Mouse (Mus musculus): ENCODE measurements around the gene Orai1. TPM values are rescaled to one million over a fixed set of nuclear protein-coding genes. Genes with fewer than 3 reads are reported as not detected.

Orai1 gene
- total RNA-seq, 4 experiments from 2014 or later: 27.8 to 35.0 (median 29.8) TPM

- no peak for DNase-seq (ENCODE audit: low spot score in 2 of 2)
Measured at GRCm38 (mm10) chr5:123064207-123064606, 49.3 kb downstream of the Orai1 start.

DNA sequence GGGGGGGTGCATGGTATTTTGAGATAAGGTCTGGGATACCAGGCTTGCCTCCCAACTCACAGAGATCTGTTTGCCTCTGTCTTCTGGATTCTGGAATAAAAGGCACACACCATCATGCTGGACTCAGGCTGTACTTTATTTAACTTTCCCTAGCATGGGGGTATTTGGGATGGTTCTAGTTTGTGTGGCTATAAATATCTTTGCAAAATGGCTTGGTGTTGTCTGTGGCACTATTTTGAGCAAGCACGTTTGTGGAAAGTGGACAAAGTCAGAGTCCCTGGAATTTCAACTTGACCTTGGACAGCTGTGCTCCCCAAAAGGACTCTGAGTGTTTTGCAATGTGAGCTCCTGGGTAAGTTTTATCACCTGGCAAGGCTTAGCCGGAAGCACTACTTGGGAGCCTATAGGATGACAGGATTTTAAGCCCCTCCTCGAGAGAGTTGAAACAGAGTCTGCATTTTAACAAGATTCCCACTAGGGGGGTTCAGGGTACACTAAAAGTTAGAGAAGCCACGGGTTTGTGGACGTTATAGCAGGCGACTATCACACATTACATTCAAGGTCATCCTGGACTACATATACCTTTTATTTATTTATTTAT is 52.6 kb downstream of the Orai1 start:
- no peak for DNase-seq (ENCODE audit: low spot score in 2 of 2)

- no peak for DNase-seq (ENCODE audit: low spot score in 2 of 2)
Measured at GRCm38 (mm10) chr5:123068115-123068514, 53.2 kb downstream of the Orai1 start, which contains the start of gene Tmem120b. Gene Tmem120b, plus strand, starts transcription at chr5:123068415.

DNA sequence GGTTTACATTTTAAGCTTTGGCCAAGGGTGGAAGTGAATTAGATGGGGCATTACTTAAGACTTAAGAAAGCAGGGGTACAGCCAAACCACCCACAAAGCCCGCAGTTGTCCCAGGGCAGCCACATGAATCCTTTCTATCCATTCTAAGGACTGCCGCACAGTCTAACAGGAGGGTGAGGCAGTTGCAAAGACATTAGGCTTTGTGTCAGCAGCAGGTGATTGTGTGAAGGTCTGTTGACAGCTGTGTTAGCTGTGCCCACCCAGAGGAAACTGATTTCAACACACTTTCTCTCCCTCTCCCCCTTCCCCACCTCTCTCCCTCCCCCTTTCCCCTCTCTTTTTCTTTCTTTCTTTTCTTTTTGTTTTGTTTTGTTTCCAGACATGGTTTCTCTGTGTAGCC is 53.8 kb downstream of the Orai1 start:
- DNase-seq (ENCODE audit: low spot score in 2 of 2): no peak

DNA sequence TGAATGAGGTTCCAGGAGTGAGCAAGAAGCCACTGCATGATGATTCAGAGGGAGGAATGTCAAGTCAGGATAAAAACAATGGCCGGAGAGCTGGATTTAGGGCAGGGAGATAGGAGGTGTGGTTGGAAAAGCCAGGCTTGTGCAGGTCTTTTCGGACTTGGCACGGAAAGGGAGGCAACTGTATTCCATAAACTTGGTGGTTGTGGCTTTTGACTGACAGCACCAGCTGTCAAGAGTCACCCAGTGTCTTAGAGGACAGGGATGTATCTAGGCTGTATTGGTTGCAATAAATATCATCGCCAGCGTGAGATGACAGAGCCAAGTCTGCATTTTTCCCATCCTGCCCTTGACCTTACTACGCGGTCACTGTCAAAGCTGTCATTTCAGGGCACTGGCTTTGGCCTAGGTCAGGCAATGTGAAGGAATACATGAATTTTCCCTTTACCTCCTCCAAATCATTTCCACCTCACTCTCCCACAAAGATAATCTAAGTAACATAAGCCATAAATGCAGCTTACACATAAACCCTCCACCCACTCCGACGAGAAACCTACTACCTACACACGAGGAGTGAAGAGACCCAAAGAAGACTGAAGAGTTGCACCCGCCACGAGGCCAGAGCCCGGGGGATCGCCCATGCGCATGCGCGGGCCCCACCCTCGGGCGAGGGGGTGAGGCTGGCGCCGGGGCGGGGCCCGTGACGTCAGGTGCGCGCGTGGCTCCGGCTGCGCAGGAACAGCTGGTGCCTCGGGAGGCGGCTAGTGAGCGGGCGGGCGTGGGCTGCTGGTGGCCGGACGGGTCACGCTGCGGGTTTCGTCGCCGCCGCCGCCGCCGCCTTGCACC is 60.9 kb downstream of the Orai1 start:
- DNase-seq (ENCODE audit: low spot score in 2 of 2): peak; percentile 91 to 93

DNA sequence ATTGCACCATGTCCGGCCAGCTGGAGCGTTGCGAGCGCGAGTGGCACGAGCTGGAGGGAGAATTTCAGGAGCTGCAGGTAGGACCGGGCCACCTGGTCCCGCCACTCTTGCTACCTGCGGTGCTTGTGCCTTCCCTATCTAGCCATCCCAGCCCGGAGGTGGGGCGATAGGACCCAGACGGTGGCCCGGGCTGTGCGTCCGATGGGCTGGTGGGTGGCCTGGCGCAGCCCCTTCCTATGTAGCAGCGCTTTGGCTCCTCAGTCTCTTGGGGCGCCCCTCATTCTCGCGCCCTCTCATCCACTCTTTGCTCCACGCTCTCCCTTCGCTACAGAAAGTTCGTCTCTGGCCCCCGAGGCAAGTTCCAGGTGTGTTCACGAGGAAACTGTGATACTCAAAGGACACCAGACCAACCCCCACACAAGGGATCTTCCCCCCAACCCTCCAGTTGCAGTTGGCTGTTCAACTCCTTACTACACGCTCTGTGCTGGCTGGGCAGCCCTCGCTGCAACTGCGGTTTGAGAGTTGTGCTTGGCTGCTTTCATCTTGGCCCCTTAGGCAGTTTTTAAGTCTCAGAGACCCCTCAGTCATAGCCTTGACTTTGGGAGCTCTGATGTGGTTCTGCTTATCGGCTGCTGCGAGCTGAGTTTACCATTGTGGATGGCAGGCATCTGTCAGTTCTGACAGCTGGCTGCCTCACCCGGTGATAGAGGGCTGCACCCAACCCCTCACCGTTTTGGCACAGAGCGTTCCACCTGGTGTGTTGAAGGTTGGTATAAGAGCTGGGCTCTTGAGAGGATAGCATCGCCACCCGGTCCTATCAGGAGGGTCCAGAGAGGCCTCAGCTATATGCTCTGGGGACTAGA is 61.8 kb downstream of the Orai1 start:
- peak in 1 of 2 experiments; percentile 23 for DNase-seq (ENCODE audit: low spot score in 2 of 2)

- no peak for DNase-seq (ENCODE audit: low spot score in 2 of 2)
Measured at GRCm38 (mm10) chr5:123079568-123079967, 64.7 kb downstream of the Orai1 start.

DNA sequence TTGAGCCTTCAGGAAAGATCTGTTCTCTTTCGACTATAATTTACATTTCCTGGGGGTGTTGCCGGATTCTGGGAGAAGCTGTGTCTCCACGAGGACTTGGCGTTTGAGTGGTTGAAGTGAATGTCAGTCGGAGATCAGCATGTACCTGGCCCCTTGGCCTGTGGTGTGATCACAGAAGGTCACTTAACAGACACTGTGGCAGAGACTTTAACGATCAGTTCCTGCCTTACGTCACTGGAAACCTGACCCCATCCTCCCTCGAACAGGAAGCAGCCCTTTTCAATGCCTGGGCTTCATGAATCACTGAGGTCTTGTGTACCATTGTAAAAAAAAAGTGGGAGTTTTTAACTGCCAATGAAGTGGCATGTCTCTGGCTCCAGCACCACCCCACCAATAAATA is 65.2 kb downstream of the Orai1 start:
- DNase-seq (ENCODE audit: low spot score in 2 of 2): no peak

Other genes with a start within 250 kb of the Orai1 start
- 1 to 10 TPM; 2.0 to 3.4 (median 3.1) TPM for gene Camkk2, start 235.7 kb upstream of the Orai1 start, total RNA-seq (2022)
- gene Anapc5, start 193.7 kb upstream of the Orai1 start, total RNA-seq (2022): 100 to 1,000 TPM; 504 to 612 (median 591) TPM
- gene Rnf34, start 165.0 kb upstream of the Orai1 start, total RNA-seq (2022): 10 to 100 TPM; 19.5 to 28.2 (median 20.1) TPM
- gene Kdm2b, start 25.3 kb upstream of the Orai1 start, total RNA-seq (2022): 10 to 100 TPM; 11.1 to 15.6 (median 13.1) TPM
- gene Morn3, start 31.9 kb downstream of the Orai1 start, total RNA-seq (2022): not detected
- 10 to 100 TPM; 15.7 to 18.3 (median 17.0) TPM for gene Tmem120b, start 53.3 kb downstream of the Orai1 start, total RNA-seq (2022)
- gene Rhof, start 117.6 kb downstream of the Orai1 start, total RNA-seq (2022): under 1 TPM in 3 of 4 experiments, not detected in 1; 0.24 to 0.36 (median 0.36) TPM
- gene Setd1b, start 127.1 kb downstream of the Orai1 start, total RNA-seq (2022): 10 to 100 TPM in 3 of 4 experiments, 1 to 10 TPM in 1; 8.0 to 10.8 (median 10.5) TPM
- 10 to 100 TPM; 11.4 to 12.8 (median 12.3) TPM for gene Psmd9, start 154.3 kb downstream of the Orai1 start, total RNA-seq (2022)
- 1 to 10 TPM in 1 of 4 experiments, not detected in 3; 1.3 TPM for gene Hpd, start 167.7 kb downstream of the Orai1 start, total RNA-seq (2022)
- gene Wdr66, start 237.0 kb downstream of the Orai1 start, total RNA-seq (2022): 1 to 10 TPM in 3 of 4 experiments, under 1 TPM in 1; 0.76 to 1.8 (median 1.2) TPM

Measured in gastrocnemius, adult 8-10 months (tissue).